Mouse (Mus musculus) frontal cortex, adult (tissue): ENCODE results near the gene Tmem41b.

Experiments
- ATAC-seq: cut with Nextera tagmentation; 2 replicates; pipeline ENCODE4 v1.9.2; 2017; ENCODE audit warnings: mild to moderate bottlenecking, moderate library complexity, mixed read lengths; ENCODE audit not compliant: low TSS enrichment

Tmem41b gene

GRCm38 (mm10) chr7:109924965-109925364 lies 61.8 kb downstream of the Tmem41b start:
- no peak for ATAC-seq

GRCm38 (mm10) chr7:109922889-109923288 lies 63.8 kb downstream of the Tmem41b start:
- no peak for ATAC-seq
